Mouse (Mus musculus) megakaryocyte, embryonic 14.5 days (primary cell): Measurements from ENCODE around the gene Lrrc56.

ENCODE experiments used
- FLI1 ChIP-seq: IDR thresholded peaks from 2 replicates; pipeline ENCODE4 v1.6.1; 2012; ENCODE audit warnings: low read length, inconsistent platforms, mixed read lengths
- GATA1 ChIP-seq: IDR thresholded peaks from 3 replicates; pipeline ENCODE4 v1.6.1; 2012; ENCODE audit warnings: mixed read lengths, low read length, inconsistent platforms, borderline replicate concordance

DNA sequence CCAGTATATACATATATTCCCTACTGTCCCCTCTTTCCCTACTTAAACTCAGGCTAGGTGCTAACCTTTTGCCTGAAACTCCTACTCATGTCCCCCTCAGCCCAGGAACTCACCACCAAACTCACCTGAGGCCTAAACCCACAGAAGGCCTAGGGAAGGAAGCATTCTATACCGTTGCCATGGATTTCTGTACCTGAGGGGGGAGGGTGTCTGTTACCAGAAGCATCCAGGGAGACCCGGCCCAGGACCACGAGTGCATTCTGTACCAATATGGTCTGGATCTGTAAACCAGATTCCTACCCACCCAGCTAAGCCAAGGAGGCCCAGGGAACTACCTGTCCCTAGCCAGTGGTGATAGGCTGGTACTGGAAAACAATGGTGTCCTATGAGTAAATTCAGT, 20.4 kb downstream of the Lrrc56 start:
- TF ChIP-seq GATA1 (no peak), FLI1 (no peak)
